Mouse (Mus musculus) C2C12 (cell line): ENCODE measurements around the gene Gm8909.
"Not testable (repeated sequence)": the region's sequence is repeated elsewhere in the genome, so short reads cannot be mapped to it uniquely, and the experiment has no call there.

Experiments
- CTCF ChIP-seq: IDR thresholded peaks from one replicate; pipeline ENCODE4 v1.5.1; 2011; ENCODE audit not compliant: control insufficient read depth, insufficient read depth, insufficient read length
- FOSL1 ChIP-seq: IDR thresholded peaks from one replicate; pipeline ENCODE4 v1.8.0; 2011; ENCODE audit warnings: mild to moderate bottlenecking, low read length; ENCODE audit not compliant: poor library complexity, insufficient read depth, severe bottlenecking
- MAX ChIP-seq: IDR thresholded peaks from one replicate; pipeline ENCODE4 v1.6.1; 2011; ENCODE audit warnings: mild to moderate bottlenecking, control low read depth
- MYOD1 ChIP-seq: IDR thresholded peaks from one replicate; pipeline ENCODE4 v1.6.1; 2011; ENCODE audit warnings: low read depth; ENCODE audit not compliant: control insufficient read depth, insufficient read length

DNA sequence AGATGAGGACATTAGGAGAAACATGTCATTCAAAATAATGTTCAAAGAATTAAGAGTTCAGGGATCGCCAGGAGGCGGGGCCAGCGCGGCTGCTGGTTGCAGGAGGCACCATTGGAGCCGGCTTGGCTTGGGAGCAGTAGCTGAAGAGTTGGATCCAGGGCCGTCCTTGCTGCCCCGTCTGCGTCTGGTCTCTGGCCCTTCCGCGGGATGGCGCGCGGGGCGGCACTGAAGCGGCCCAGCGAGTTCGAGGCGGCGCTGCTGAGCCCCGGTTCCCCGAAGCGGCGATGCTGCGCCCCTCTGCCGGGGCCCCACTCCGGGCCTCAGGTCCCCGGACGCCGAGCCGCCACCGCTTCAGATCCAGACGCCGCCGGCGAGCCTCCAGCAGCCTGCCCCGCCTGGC, 10.6 kb downstream of the Gm8909 start:
- TF ChIP-seq CTCF, MAX, MYOD1, FOSL1: not testable (repeated sequence)
